Mouse (Mus musculus) layer of hippocampus, postnatal 25 days (tissue): ENCODE results near the gene Hapln4. TPM values are rescaled to one million over a fixed set of nuclear protein-coding genes. Genes with fewer than 3 reads are reported as not detected.

ENCODE experiments used
- DNase-seq, 2 experiments: peaks; one replicate each; pipeline ENCODE4 v3.0.0; 2022; ENCODE audit warnings: mixed read lengths in 2 of 2, low spot score in 1 of 2; ENCODE audit errors: extremely low spot score in 1 of 2
- total RNA-seq, 2 experiments: library from RNA; stranded (reverse); gene quantifications; 2 replicates each; pipeline ENCODE4 v1.2.3; 2021

The Hapln4 gene
- total RNA-seq, 2 experiments from 2014 or later = 68.2 to 77.5 TPM

- DNase-seq = no peak
Measured at GRCm38 (mm10) chr8:70092786-70093185, 9.5 kb downstream of the Hapln4 start.

GRCm38 (mm10) chr8:70099276-70099675 is 16.0 kb downstream of the Hapln4 start:
- no peak for DNase-seq

GRCm38 (mm10) chr8:70100241-70100640 is 17.0 kb downstream of the Hapln4 start:
- no peak for DNase-seq

- DNase-seq = no peak
Measured at GRCm38 (mm10) chr8:70104506-70104905, 21.2 kb downstream of the Hapln4 start.

GRCm38 (mm10) chr8:70104922-70105321 is 21.7 kb downstream of the Hapln4 start:
- no peak for DNase-seq

- no peak for DNase-seq
Measured at GRCm38 (mm10) chr8:70110451-70110850, 27.2 kb downstream of the Hapln4 start.

- no peak for DNase-seq
Measured at GRCm38 (mm10) chr8:70111192-70111795, 28.0 kb downstream of the Hapln4 start.

GRCm38 (mm10) chr8:70112401-70113016 is 29.3 kb downstream of the Hapln4 start:
- DNase-seq = no peak

GRCm38 (mm10) chr8:70114488-70114887 is 31.2 kb downstream of the Hapln4 start:
- DNase-seq = no peak

- DNase-seq = no peak
Measured at GRCm38 (mm10) chr8:70114892-70115291, 31.6 kb downstream of the Hapln4 start.

GRCm38 (mm10) chr8:70117611-70118010 is 34.4 kb downstream of the Hapln4 start:
- no peak for DNase-seq

GRCm38 (mm10) chr8:70118726-70119700 is 35.8 kb downstream of the Hapln4 start:
- no peak for DNase-seq

GRCm38 (mm10) chr8:70120667-70121066 is 37.4 kb downstream of the Hapln4 start, which contains the start of gene Ncan:
Gene Ncan (minus strand): TSS chr8:70120873.
- DNase-seq = peak; percentile 93 to 95

GRCm38 (mm10) chr8:70122863-70123262 is 39.6 kb downstream of the Hapln4 start:
- no peak for DNase-seq

GRCm38 (mm10) chr8:70124992-70125391 is 41.7 kb downstream of the Hapln4 start:
- no peak for DNase-seq

GRCm38 (mm10) chr8:70128435-70128834 is 45.2 kb downstream of the Hapln4 start:
- DNase-seq = peak in 1 of 2 experiments; percentile 65

GRCm38 (mm10) chr8:70129309-70129952 is 46.2 kb downstream of the Hapln4 start:
- peak; percentile 53 to 64 for DNase-seq

- no peak for DNase-seq
Measured at GRCm38 (mm10) chr8:70130066-70130465, 46.8 kb downstream of the Hapln4 start.

GRCm38 (mm10) chr8:70131166-70131883 is 48.1 kb downstream of the Hapln4 start, which contains the start of gene Nr2c2ap:
Gene Nr2c2ap (plus strand): TSS chr8:70131333.
- DNase-seq = peak; percentile 63 to 73

GRCm38 (mm10) chr8:70134086-70134485 is 50.8 kb downstream of the Hapln4 start:
- no peak for DNase-seq
